Mouse (Mus musculus): ENCODE results near the gene Rasgrp2. TPM values are rescaled to one million over a fixed set of nuclear protein-coding genes. Genes with fewer than 3 reads are reported as not detected.

Gene Rasgrp2
- polyA plus RNA-seq, 1 experiment from 2014 or later, result 38.4 TPM

GRCm38 (mm10) chr19:6373539-6374400, 25.4 kb upstream of the Rasgrp2 start:
- Histone ChIP-seq H3K4me1 (peaks cover 29% of the 10 kb centered on the region), H3K9ac (0 out of 2 replicates have a peak overlapping the region, but pooled peaks have one; percentile 17), H3K9me3 (no peaks in the 10 kb centered on the region), H3K36me3 (peaks cover 100% of the 10 kb centered on the region), H3K4me2 (no peak overlapping the region), H3K4me3 (no peak overlapping the region), H3K27ac (replicated peaks) (peak overlapping the region; percentile 61), H3K27me3 (replicated peaks) (no peaks in the 10 kb centered on the region)
- 56% methylated on average over 12 of the region's 12 CpGs for WGBS
- ATAC-seq (ENCODE audit: extremely low read depth, insufficient number of reproducible peaks, low FRiP score, low TSS enrichment), result 0 out of 2 replicates have a peak, but pooled peaks have one; percentile 27

GRCm38 (mm10) chr19:6374571-6374970, 24.6 kb upstream of the Rasgrp2 start:
- 99% methylated on average over 10 of the region's 10 CpGs for WGBS
- Histone ChIP-seq H3K9ac (no peak overlapping the region), H3K27ac (replicated peaks) (no peak overlapping the region), H3K4me3 (no peak overlapping the region), H3K36me3 (peaks cover 100% of the 10 kb centered on the region), H3K27me3 (replicated peaks) (no peaks in the 10 kb centered on the region), H3K9me3 (no peaks in the 10 kb centered on the region), H3K4me1 (peaks cover 27% of the 10 kb centered on the region), H3K4me2 (no peak overlapping the region)
- ATAC-seq (ENCODE audit: extremely low read depth, insufficient number of reproducible peaks, low FRiP score, low TSS enrichment), result no peak

DNA sequence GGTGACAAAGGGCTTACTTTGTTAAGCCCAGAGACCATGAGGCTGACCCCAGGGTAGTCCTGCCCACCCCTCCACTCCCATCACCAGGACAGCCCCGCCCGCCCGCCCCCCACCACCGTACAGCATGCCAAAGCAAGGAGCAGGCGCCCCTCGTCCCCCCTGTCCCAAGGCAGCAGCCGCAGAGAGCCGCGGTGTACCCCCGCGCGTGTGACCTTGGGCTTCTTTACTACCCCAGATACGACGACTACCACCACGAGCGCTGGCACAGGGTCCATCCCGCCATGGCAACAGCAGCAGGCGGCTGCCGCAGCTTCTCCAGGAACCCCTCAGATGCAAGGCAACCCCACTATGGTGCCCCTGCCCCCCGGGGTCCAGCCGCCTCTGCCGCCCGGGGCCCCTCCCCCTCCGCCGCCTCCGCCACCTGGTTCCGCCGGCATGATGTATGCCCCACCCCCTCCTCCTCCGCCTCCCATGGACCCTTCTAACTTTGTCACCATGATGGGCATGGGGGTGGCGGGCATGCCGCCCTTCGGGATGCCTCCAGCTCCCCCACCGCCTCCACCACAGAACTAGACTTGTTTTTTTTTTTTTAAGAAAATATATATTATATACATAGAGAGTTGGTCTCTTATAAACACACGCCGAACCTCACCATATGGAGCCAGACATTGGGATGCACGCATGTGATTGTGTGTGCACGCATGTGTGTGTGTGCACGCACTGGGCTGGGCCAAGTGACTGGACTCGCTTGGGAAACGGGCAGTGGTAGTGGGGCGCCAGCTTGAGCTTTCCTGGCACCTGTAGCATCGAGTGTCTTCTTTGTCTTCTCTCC, 23.5 kb upstream of the Rasgrp2 start:
- Histone ChIP-seq H3K4me3 (no peak overlapping the region), H3K9me3 (no peaks in the 10 kb centered on the region), H3K4me1 (peaks cover 27% of the 10 kb centered on the region), H3K36me3 (peaks cover 96% of the 10 kb centered on the region), H3K27ac (replicated peaks) (no peak overlapping the region), H3K27me3 (replicated peaks) (no peaks in the 10 kb centered on the region), H3K9ac (no peak overlapping the region), H3K4me2 (no peak overlapping the region)
- no peak for ATAC-seq (ENCODE audit: extremely low read depth, insufficient number of reproducible peaks, low FRiP score, low TSS enrichment)
- 92% methylated on average over 42 of the region's 42 CpGs for WGBS

DNA sequence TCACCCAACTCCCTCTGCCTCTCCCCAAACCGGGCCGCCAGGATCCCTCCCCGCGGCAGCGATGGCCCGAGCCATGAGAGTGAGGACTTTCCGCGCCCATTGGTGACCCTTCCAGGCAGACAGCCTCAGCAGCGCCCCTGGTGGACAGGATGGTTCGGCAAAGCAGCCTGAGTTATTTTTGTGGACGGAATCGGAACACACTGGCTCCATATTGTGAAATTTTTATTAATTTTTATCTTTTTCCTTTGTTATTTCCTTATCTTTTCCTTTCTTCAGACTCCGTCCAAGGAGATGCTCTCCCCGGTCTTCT, 22.9 kb upstream of the Rasgrp2 start:
- H3K27ac ChIP-seq (replicated peaks), result no peak overlapping the region
- no peak for ATAC-seq (ENCODE audit: extremely low read depth, insufficient number of reproducible peaks, low FRiP score, low TSS enrichment)
- H3K27me3 ChIP-seq (replicated peaks), result no peaks in the 10 kb centered on the region
- H3K36me3 ChIP-seq, result peaks cover 92% of the 10 kb centered on the region
- no peak overlapping the region for H3K4me3 ChIP-seq
- H3K4me2 ChIP-seq, result no peak overlapping the region
- peaks cover 27% of the 10 kb centered on the region for H3K4me1 ChIP-seq
- no peaks in the 10 kb centered on the region for H3K9me3 ChIP-seq
- WGBS, result 72% methylated on average over 14 of the region's 14 CpGs
- H3K9ac ChIP-seq, result peak overlapping the region; percentile 19; the same call in 1 of the 2 replicates

DNA sequence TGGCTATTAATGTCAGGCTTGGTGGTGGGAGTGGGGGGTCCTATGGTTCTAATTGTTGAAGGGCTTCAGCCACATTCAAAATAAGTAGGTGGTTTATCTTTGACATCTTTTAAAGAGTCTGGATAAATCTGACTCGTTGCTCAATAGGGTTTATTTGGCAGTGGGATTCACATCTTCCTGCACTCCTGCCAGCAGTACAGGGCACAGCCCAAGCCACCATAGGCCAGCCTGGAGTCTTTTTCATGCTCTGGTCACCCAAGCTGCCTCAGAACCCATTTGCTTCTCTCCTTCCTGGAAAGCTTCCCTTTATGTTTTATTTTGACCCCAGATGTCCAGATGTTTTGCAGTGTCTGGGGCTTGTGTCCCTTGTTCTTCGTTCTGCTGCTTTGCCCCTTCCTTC, 22.5 kb upstream of the Rasgrp2 start:
- Histone ChIP-seq H3K27me3 (replicated peaks) (no peaks in the 10 kb centered on the region), H3K9ac (peak overlapping the region; percentile 19; the same call in 1 of the 2 replicates), H3K36me3 (peaks cover 88% of the 10 kb centered on the region), H3K4me1 (peaks cover 27% of the 10 kb centered on the region), H3K4me3 (no peak overlapping the region), H3K4me2 (no peak overlapping the region), H3K27ac (replicated peaks) (peak overlapping the region; percentile 59; the same call in 1 of the 2 replicates), H3K9me3 (no peaks in the 10 kb centered on the region)
- 67% methylated on average over 2 of the region's 2 CpGs for WGBS
- ATAC-seq (ENCODE audit: extremely low read depth, insufficient number of reproducible peaks, low FRiP score, low TSS enrichment), result no peak

GRCm38 (mm10) chr19:6377327-6378040, 21.7 kb upstream of the Rasgrp2 start:
- Histone ChIP-seq H3K27ac (replicated peaks) (peak overlapping the region; percentile 59), H3K27me3 (replicated peaks) (no peaks in the 10 kb centered on the region), H3K9ac (no peak overlapping the region; the same call in 1 of the 2 replicates), H3K36me3 (peaks cover 80% of the 10 kb centered on the region), H3K4me3 (no peak overlapping the region), H3K4me2 (no peak overlapping the region), H3K4me1 (peaks cover 32% of the 10 kb centered on the region), H3K9me3 (no peaks in the 10 kb centered on the region)
- no peak for ATAC-seq (ENCODE audit: extremely low read depth, insufficient number of reproducible peaks, low FRiP score, low TSS enrichment)
- 68% methylated on average over 11 of the region's 11 CpGs for WGBS

DNA sequence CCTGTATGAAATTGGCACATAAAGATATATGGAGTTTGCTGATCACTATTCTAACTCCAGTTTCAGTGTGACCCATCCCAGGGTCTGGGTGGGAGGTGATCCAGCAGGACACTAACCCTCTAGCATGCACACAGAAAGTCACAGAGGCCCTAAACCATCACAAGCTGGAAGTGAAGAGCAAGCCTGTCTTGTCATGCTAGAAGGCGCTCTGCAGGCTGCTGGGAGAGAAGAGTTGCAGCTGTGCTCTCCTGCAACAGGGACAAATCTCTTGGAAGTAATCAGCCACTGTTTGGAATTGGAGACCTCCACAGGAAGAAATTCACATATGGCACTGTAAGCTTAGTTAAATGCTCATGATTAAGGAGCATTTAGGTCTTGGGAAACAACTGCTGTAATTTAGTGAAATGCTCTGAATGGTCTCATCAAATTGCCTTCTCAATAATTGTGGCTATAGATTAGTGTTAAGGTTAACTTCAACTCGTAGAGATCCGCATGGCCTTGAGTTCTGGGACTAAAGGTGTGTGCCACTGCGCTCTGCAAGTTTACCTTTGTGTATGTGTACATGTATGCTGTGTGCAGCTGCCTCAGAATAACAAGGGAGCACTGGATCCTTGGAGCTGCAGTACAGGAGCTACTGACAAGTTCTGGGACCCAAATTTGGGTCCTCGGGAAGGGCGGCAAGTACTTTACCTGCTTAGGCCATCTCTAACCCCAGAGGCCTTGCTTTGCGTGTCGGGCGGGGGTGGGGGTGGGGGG, 18.6 kb upstream of the Rasgrp2 start:
- 81% methylated on average over 9 of the region's 9 CpGs for WGBS

GRCm38 (mm10) chr19:6381238-6381637, 17.9 kb upstream of the Rasgrp2 start:
- 91% methylated on average over 5 of the region's 5 CpGs for WGBS
- no peak for ATAC-seq (ENCODE audit: extremely low read depth, insufficient number of reproducible peaks, low FRiP score, low TSS enrichment)
- Histone ChIP-seq H3K27ac (replicated peaks) (no peak overlapping the region), H3K4me3 (no peak overlapping the region), H3K9me3 (no peaks in the 10 kb centered on the region), H3K4me2 (no peak overlapping the region), H3K9ac (no peak overlapping the region), H3K36me3 (peaks cover 42% of the 10 kb centered on the region), H3K4me1 (peaks cover 52% of the 10 kb centered on the region), H3K27me3 (replicated peaks) (no peaks in the 10 kb centered on the region)

More for the DNA sequence above, 18.6 kb upstream of the Rasgrp2 start:
- Histone ChIP-seq H3K36me3 (peaks cover 49% of the 10 kb centered on the region), H3K27me3 (replicated peaks) (no peaks in the 10 kb centered on the region), H3K27ac (replicated peaks) (no peak overlapping the region), H3K9me3 (no peaks in the 10 kb centered on the region), H3K4me3 (no peak overlapping the region), H3K4me1 (peaks cover 48% of the 10 kb centered on the region), H3K9ac (no peak overlapping the region), H3K4me2 (no peak overlapping the region)
- no peak for ATAC-seq (ENCODE audit: extremely low read depth, insufficient number of reproducible peaks, low FRiP score, low TSS enrichment)

DNA sequence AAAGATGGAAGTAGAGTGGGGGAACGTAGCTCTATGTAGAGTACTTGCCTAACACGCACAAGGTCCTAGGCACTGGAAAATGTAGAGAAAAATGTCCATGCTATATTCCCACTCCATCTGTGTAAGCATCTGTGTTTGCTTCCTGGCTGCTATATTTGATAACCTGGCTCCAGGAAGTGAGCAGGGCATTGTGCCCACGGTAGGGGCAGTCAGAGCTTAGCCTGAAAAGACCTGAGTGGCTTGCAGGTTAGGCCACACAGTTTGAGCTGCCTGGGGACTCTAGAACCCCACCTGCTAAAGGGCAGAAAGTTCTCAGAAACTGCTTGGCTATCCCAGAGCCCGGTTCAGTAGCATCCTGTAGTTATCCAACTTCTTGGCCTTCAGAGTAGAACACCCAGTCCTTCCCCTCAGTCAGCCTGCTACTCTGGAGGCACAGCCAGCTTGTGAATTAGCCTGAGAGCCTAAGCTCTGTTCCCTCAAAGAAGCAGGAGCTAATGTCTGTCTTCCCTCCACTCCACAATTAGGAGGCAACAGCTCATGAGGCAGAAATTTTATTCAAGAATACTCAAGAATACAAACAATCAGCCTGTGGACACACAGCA, 16.7 kb upstream of the Rasgrp2 start:
- Histone ChIP-seq H3K36me3 (peaks cover 39% of the 10 kb centered on the region), H3K4me1 (peaks cover 53% of the 10 kb centered on the region), H3K27ac (replicated peaks) (peak overlapping the region; percentile 87), H3K4me3 (no peak overlapping the region), H3K9ac (no peak overlapping the region), H3K27me3 (replicated peaks) (no peaks in the 10 kb centered on the region), H3K9me3 (no peaks in the 10 kb centered on the region), H3K4me2 (no peak overlapping the region)
- 68% methylated on average over 4 of the region's 4 CpGs for WGBS
- ATAC-seq (ENCODE audit: extremely low read depth, insufficient number of reproducible peaks, low FRiP score, low TSS enrichment), result no peak

DNA sequence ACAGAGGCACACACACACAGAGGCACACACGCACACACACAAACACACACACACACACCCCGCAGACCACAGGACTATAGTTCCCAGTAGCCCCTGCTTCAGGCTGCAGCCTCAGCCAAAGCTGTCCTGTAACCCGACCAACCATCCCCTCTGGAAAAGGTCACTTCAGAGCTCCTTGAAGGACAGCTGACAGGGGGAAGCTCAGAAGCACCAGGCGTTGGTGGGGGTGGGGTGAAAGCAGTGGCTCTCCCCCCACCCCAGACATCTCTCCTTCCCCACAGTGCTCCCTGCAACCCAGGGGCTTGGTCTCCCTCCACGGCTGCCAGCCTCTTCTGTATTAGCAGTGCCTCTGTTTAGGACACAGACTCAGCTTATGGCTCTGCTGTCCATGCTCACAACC, 15.7 kb upstream of the Rasgrp2 start:
- Histone ChIP-seq H3K27ac (replicated peaks) (peak overlapping the region; percentile 87), H3K4me3 (no peak overlapping the region), H3K9me3 (no peaks in the 10 kb centered on the region), H3K4me1 (peaks cover 48% of the 10 kb centered on the region), H3K36me3 (peaks cover 38% of the 10 kb centered on the region), H3K27me3 (replicated peaks) (no peaks in the 10 kb centered on the region), H3K9ac (peak overlapping the region; percentile 58), H3K4me2 (peak overlapping the region; percentile 72)
- ATAC-seq (ENCODE audit: extremely low read depth, insufficient number of reproducible peaks, low FRiP score, low TSS enrichment), result no peak
- WGBS, result 29% methylated on average over 5 of the region's 5 CpGs
